Mouse (Mus musculus): ENCODE data around the gene Nup93. TPM values are rescaled to one million over a fixed set of nuclear protein-coding genes. Genes with fewer than 3 reads are reported as not detected.

Nup93 gene
- polyA plus RNA-seq, 1 experiment, result 10.0 TPM

DNA sequence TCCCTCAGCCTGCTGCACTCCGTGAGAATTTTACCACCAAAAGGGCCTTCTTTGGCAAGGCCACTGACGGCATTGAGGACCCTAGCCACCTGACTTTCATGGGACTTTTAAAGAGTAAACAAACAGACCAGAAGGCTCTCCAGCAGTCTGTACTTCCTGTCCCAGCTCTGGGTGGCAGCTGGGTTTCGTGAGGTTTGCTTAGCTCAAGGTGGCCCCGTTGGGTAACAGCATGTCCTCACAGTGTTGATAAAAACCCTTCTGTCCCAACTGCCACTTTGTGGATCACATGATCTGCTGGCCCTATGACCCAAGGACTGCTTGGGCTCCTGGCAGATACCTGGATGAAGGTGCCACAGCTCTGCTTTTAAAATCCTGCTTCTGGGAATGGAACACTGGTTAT, 140.2 kb downstream of the Nup93 start:
- no peak for TF ChIP-seq GATA1 (IDR thresholded peaks at IDR 0.05; ENCODE audit: low read length)

DNA sequence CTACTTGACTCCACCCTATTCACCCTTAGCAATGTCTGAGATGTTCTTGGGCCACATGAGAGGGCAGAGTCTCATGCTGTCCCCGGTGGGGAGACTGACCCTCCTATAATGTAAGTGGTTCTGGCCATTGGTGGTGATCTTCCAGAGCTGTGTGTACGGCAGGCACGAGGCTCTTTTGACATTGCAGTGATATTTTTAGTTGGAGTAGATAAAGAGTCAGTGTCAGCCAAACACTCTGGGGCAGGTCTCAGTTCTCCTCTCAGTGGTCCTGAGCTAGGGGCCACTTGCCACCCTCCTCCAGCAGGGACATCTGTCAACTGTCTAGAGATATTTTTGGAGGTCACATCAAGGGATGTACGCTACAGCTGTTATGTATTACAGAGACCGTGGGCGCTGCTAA, 142.9 kb downstream of the Nup93 start:
- TF ChIP-seq GATA1 (IDR thresholded peaks at IDR 0.05; ENCODE audit: low read length), result no peak

DNA sequence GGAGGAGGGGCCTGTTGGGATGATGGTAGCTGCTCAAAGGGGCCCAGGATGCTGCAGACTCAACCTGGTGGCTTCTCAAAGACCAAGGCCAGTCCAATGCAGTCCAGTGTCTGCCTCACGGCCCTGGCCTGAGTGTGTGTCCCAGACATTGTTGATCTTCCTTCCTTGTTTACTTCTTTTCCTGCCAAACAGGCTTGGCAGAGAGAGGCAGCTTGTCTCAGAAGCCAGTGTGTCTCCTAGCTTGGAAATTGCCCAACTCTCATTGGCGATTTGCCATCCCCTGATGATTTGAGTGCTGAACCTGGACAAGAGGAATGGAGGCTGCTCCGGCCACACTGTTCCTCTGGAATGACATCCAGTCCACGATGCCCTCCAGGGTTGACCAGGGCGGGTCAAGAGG, 144.2 kb downstream of the Nup93 start:
- no peak for TF ChIP-seq GATA1 (IDR thresholded peaks at IDR 0.05; ENCODE audit: low read length)

DNA sequence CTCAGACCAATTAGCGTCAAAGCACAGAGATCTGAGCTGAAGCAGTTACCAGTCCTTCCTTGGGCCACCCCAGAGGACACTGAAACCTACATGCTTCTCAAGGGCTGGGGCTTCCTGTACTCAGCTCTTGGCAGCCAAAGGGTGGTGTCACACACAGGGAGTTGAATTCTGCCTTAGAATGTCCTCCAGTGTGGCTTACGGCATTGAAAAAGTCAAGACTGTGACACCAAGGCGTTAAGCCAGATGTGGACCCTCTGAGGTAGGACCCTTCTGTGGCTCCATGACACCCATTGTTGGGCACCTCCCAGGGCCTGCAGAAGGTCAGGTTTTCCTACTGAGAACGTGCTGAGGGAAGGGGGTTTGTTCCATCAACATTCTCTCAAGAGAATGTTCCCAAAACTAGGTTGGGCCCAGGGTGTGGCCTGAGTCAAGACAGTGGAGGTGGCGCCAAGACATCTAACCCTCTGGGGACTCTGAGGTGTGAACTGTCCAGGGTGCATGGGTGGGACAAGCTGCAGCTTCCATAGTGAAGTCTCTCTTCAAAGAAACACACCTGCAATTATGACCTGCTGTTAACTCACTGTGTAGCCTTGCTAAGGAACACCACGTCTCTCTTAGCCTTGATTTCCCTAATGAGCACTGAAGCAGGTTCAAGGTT, 147.5 kb downstream of the Nup93 start:
- TF ChIP-seq GATA1 (IDR thresholded peaks at IDR 0.05; ENCODE audit: low read length), result no peak

DNA sequence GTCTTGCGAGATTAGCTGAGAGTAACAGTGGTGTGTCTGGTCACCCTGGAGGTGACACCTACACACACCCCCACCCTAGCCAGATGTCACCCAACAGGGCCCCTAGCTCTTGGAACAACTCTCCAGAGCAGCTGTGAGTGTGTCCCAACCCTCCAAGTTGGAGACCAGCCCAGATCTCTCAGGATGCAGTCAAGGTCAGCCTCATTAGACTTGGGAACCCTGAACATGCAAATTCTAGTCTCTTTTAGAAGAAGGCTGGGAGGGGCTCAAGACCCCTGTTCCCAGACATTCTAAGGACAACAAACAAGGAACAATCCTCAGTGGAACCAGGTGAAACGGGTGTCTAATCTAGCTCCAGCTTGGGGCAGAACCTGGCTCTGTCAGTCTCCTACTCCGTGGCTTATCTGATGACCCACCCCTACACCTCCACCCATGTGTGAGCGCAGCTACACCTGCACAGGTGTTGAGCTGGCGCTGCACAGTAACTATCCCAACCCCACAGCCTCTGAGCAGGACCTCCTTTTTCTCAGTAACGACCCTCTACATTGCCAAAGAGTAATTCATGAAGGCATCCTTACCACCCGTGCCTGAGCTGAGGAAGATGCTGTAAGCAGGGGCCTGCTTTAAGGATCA, 148.4 kb downstream of the Nup93 start:
- no peak for TF ChIP-seq GATA1 (IDR thresholded peaks at IDR 0.05; ENCODE audit: low read length)

DNA sequence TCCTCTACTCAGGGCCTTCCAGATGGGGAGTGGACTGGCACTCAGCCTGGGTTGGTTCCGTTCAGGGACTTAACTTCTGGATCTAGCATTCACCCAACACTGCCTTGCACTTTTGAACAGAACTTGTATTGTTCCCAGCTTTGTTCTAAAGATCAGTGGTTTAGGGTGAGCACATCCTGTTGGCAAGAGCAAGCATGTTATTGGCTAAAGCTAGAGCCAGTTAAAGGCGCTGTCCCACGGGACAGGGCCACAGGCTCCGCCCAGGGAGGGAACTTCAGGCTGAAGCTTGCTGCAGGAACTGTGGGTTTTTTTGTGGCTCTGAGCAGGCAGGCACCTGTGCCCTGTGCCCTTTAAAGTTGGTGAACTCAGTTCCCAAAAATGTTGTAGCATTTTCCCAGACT, 148.9 kb downstream of the Nup93 start:
- no peak for TF ChIP-seq GATA1 (IDR thresholded peaks at IDR 0.05; ENCODE audit: low read length)

DNA sequence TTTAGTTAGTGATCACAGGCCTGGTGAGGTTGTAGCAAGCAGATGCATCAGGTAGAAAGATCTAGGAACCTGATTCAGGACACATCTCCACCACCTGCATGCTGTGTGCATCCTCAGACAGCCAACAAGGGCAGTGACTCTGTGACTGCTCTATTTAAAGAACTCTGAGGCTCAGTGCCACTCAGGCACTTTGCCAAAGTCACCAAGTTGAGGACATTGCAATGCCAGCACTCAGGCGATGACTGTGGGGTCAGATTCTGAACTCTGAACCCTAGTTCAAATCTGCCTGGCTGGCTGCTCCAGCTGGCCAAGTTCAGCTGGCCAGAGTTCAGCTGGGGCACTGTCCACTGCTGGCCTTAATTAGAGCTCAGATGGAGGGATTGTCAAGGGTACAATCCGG, 149.5 kb downstream of the Nup93 start:
- TF ChIP-seq GATA1 (IDR thresholded peaks at IDR 0.05; ENCODE audit: low read length), result no peak

DNA sequence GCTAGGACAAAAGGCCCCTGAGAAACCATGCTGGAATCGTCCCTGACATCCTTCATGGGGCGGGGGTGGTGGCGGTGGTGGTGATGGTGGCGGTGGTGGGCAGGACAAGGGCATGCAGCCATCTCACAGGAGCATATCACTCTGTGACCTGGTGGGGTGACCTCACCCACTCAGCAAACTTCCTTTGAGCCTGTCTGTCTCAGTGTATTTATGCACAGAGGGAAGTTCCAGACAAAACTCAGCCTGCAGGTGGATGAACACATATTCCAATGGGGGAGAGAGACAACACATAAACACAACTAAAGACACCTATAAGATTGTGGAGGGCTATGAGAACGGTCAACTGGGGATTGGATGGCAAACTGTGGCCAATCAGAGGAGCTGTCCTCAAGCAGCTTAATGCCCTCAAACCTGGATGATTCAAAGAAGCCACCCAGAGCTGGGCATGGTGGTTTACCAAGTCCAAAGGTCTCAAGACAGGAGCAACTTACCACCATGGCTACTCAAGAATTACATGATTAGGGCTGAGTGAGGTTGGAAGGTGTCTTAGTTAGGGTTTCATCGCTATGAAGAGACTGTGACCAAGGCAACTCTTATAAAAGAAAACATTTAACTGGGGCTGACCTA, 150.4 kb downstream of the Nup93 start:
- TF ChIP-seq GATA1 (IDR thresholded peaks at IDR 0.05; ENCODE audit: low read length), result no peak

DNA sequence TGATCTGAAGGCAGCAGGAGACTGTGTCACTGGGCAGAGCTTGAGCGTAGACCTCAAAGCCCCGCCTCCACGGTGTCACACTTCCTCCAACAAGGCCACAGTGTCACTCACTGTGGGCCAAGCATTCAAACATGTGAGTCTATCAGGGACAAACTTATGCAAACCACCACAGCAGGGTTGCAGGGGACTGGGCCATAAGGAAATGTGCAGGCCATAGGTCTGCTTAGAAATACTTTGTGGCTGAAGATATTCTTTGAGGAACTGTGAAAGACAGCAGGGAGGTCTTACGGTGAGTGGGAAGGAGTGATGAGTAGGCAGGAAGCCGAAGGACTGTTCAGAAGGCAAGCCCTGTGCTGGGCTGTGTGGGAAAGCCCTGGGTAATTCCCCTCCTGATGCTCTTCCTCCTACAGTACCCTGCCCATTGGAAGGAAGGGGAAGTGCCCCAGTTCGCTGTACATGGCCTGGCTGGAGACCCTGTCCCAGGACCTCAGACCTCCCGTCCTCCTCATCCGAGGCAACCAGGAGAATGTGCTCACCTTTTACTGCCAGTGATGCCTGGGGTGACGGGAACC, 151.1 kb downstream of the Nup93 start:
- TF ChIP-seq GATA1 (IDR thresholded peaks at IDR 0.05; ENCODE audit: low read length), result no peak

Other genes with a start within 250 kb of the Nup93 start
- 22.9 and 36.4 TPM in 2 replicates for gene Amfr, start 201.7 kb upstream of the Nup93 start, polyA plus RNA-seq (2012)
- gene Nudt21, start 177.5 kb upstream of the Nup93 start, polyA plus RNA-seq (2012), result 412 and 554 TPM in 2 replicates
- gene Ogfod1, start 177.4 kb upstream of the Nup93 start, polyA plus RNA-seq (2012), result 8.3 and 8.8 TPM in 2 replicates
- gene Bbs2, start 115.6 kb upstream of the Nup93 start, polyA plus RNA-seq (2012), result 1.6 and 2.0 TPM in 2 replicates
- not detected in 2 replicates for gene Mt4, start 77.4 kb upstream of the Nup93 start, polyA plus RNA-seq (2012)
- 0.68 and 0.93 TPM in 2 replicates for gene Mt3, start 62.0 kb upstream of the Nup93 start, polyA plus RNA-seq (2012)
- gene Mt2, start 41.9 kb upstream of the Nup93 start, polyA plus RNA-seq (2012), result 6,255 and 9,858 TPM in 2 replicates
- gene Mt1, start 35.5 kb upstream of the Nup93 start, polyA plus RNA-seq (2012), result 1,577 and 3,394 TPM in 2 replicates
- gene Slc12a3, start 114.6 kb downstream of the Nup93 start, polyA plus RNA-seq (2012), result not detected in 2 replicates
- 56.2 and 57.1 TPM in 2 replicates for gene Herpud1, start 171.9 kb downstream of the Nup93 start, polyA plus RNA-seq (2012)
- not detected in 2 replicates for gene Nlrc5, start 219.8 kb downstream of the Nup93 start, polyA plus RNA-seq (2012)